In the genomic region with DNA sequence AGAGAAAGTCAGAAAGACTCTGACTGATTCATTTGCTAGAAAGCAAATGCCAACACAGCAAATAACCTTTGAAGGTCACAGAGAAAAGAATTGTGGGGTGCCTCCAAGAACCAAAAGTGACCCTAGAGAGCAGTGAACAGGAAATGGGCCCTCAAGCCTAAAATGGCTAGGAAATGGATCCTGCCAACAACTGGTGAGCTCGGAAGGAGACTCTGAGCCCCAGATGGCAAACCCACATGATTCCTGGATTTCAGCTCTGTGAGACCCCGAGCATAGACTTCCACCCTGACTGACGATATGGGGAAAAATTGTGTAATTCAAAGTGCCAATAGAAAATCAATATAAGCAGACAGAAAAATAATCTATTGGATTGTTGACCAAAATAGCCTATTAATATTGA, we compare ENCODE assay signal across 26 mouse cellular contexts.
"Had no signal": no experiment of that assay in that cellular context is flagged by ENCODE, and none has a peak within 500 bp of the region (broad histone marks: within the 10 kb centered on the region; RNA-seq: fewer than 3 reads in every experiment).

No protein-coding gene starts in this region.

- H3K27ac ChIP-seq: gastrocnemius, adult 2 months; heart, embryonic 10.5 days; hindbrain, embryonic 10.5 days; hindbrain, embryonic 12.5 days; hindbrain, embryonic 15.5 days; intestine, embryonic 15.5 days; layer of hippocampus, adult 2 months; limb, embryonic 10.5 days; limb, embryonic 12.5 days; liver, embryonic 13.5 days; liver, embryonic 15.5 days had no signal

- H3K36me3 ChIP-seq: heart, embryonic 10.5 days; heart, embryonic 12.5 days; hindbrain, embryonic 10.5 days; hindbrain, embryonic 12.5 days; hindbrain, embryonic 15.5 days; intestine, embryonic 15.5 days; limb, embryonic 10.5 days; limb, embryonic 12.5 days; liver, embryonic 13.5 days; liver, embryonic 15.5 days had no signal

- H3K27me3 ChIP-seq: heart, embryonic 12.5 days; hindbrain, embryonic 12.5 days; hindbrain, embryonic 15.5 days; intestine, embryonic 15.5 days; limb, embryonic 12.5 days; liver, embryonic 13.5 days; liver, embryonic 15.5 days had no signal

- H3K4me1 ChIP-seq: heart, embryonic 10.5 days; heart, embryonic 12.5 days; hindbrain, embryonic 10.5 days; hindbrain, embryonic 12.5 days; hindbrain, embryonic 15.5 days; intestine, embryonic 15.5 days; limb, embryonic 10.5 days; limb, embryonic 12.5 days; liver, embryonic 13.5 days; liver, embryonic 15.5 days had no signal

- ATAC-seq: inflammation-experienced regulatory T-cells, adult 6 months; intestine, embryonic 15.5 days; intestine, postnatal 0 days had no signal

- DNase-seq: gastrocnemius, adult 2 months; gastrocnemius, postnatal 10 days; gastrocnemius, postnatal 25 days; heart, adult 18-20 months; heart, postnatal 10 days; heart, postnatal 4 days; kidney, adult 18-20 months; kidney, adult 8-10 months; kidney, postnatal 10 days; kidney, postnatal 25 days; kidney, postnatal 4 days; liver; liver, embryonic 13.5 days had no signal

- H3K4me2 ChIP-seq: heart, embryonic 12.5 days; hindbrain, embryonic 12.5 days; hindbrain, embryonic 15.5 days; intestine, embryonic 15.5 days; limb, embryonic 12.5 days; liver, embryonic 11.5 days; liver, embryonic 13.5 days; liver, embryonic 15.5 days had no signal

- H3K4me3 ChIP-seq: gastrocnemius, adult 2 months; heart, embryonic 10.5 days; heart, embryonic 12.5 days; hindbrain, embryonic 10.5 days; hindbrain, embryonic 12.5 days; hindbrain, embryonic 15.5 days; intestine, embryonic 15.5 days; layer of hippocampus, adult 2 months; limb, embryonic 10.5 days; limb, embryonic 12.5 days; liver, embryonic 13.5 days; liver, embryonic 15.5 days had no signal

- H3K9me3 ChIP-seq: heart, embryonic 10.5 days; heart, embryonic 12.5 days; hindbrain, embryonic 10.5 days; hindbrain, embryonic 12.5 days; hindbrain, embryonic 15.5 days; intestine, embryonic 15.5 days; limb, embryonic 10.5 days; limb, embryonic 12.5 days; liver, embryonic 13.5 days; liver, embryonic 15.5 days had no signal

- H3K9ac ChIP-seq: heart, embryonic 12.5 days; hindbrain, embryonic 12.5 days; hindbrain, embryonic 15.5 days; intestine, embryonic 15.5 days; limb, embryonic 12.5 days; liver, embryonic 13.5 days; liver, embryonic 15.5 days had no signal
